Mouse (Mus musculus) urinary bladder, postnatal 25 days (tissue): ENCODE data around the gene Ccr8.

Experiments
- DNase-seq: peaks from one replicate; pipeline ENCODE4 v3.0.0; 2022; ENCODE audit warnings: low spot score

The Ccr8 gene

GRCm38 (mm10) chr9:120091696-120092238, at the start of gene Ccr8:
Ccr8 (plus strand) TSS chr9:120092114.
- no peak for DNase-seq

GRCm38 (mm10) chr9:120043115-120043514, 48.8 kb upstream of the Ccr8 start:
- DNase-seq = no peak

GRCm38 (mm10) chr9:120048495-120048894, 43.4 kb upstream of the Ccr8 start:
- DNase-seq = no peak

- DNase-seq = no peak
These were observed 42.5 kb upstream of the Ccr8 start for GRCm38 (mm10) chr9:120049407-120049806.

GRCm38 (mm10) chr9:120054545-120055277, 37.2 kb upstream of the Ccr8 start:
- no peak for DNase-seq

GRCm38 (mm10) chr9:120056201-120056600, 35.7 kb upstream of the Ccr8 start:
- DNase-seq = no peak

- no peak for DNase-seq
These were observed 33.2 kb upstream of the Ccr8 start for GRCm38 (mm10) chr9:120058730-120059129.

- no peak for DNase-seq
These were observed 27.6 kb upstream of the Ccr8 start for GRCm38 (mm10) chr9:120064317-120064716.

GRCm38 (mm10) chr9:120067609-120068008, 24.3 kb upstream of the Ccr8 start:
- no peak for DNase-seq

GRCm38 (mm10) chr9:120068047-120068446, 23.9 kb upstream of the Ccr8 start:
- DNase-seq = no peak

- no peak for DNase-seq
These were observed 22.1 kb upstream of the Ccr8 start, which contains the start of gene Cx3cr1 for GRCm38 (mm10) chr9:120069779-120070178. Cx3cr1 (minus strand) TSS chr9:120069879.

GRCm38 (mm10) chr9:120071251-120071650, 20.7 kb upstream of the Ccr8 start:
- no peak for DNase-seq

GRCm38 (mm10) chr9:120073169-120073568, 18.7 kb upstream of the Ccr8 start:
- peak; percentile 79 for DNase-seq

GRCm38 (mm10) chr9:120074516-120074915, 17.4 kb upstream of the Ccr8 start:
- no peak for DNase-seq

- DNase-seq = no peak
These were observed 13.7 kb upstream of the Ccr8 start for GRCm38 (mm10) chr9:120078241-120078640.

- no peak for DNase-seq
These were observed 12.0 kb upstream of the Ccr8 start for GRCm38 (mm10) chr9:120079901-120080300.

- no peak for DNase-seq
These were observed 11.3 kb upstream of the Ccr8 start for GRCm38 (mm10) chr9:120080546-120081108.

GRCm38 (mm10) chr9:120081247-120081646, 10.7 kb upstream of the Ccr8 start:
- DNase-seq = no peak

GRCm38 (mm10) chr9:120081967-120082366, 9.9 kb upstream of the Ccr8 start:
- no peak for DNase-seq

- DNase-seq = no peak
These were observed 9.2 kb upstream of the Ccr8 start for GRCm38 (mm10) chr9:120082691-120083090.

- DNase-seq = no peak
These were observed 8.6 kb upstream of the Ccr8 start for GRCm38 (mm10) chr9:120083158-120083894.

- DNase-seq = no peak
These were observed 7.5 kb upstream of the Ccr8 start for GRCm38 (mm10) chr9:120084406-120084805.

- no peak for DNase-seq
These were observed 2.8 kb upstream of the Ccr8 start for GRCm38 (mm10) chr9:120089125-120089524.
